Mouse (Mus musculus): ENCODE results near the gene Adora1.
A peak's percentile ranks its signal among the peaks of the same experiment; 100 is the strongest.
"Not testable (repeated sequence)": the region's sequence is repeated elsewhere in the genome, so short reads cannot be mapped to it uniquely, and the experiment has no call there.

Gene Adora1

GRCm38 (mm10) chr1:134235391-134235921 lies at the start of gene Adora1:
Adora1 (minus strand) TSS chr1:134235431.
- peak in 1 of 2 experiments; percentile 26 for DNase-seq

GRCm38 (mm10) chr1:134283108-134283507 lies 47.9 kb upstream of the Adora1 start:
- DNase-seq: no peak

- no peak for DNase-seq
These were observed 47.1 kb upstream of the Adora1 start for GRCm38 (mm10) chr1:134282342-134282741.

- no peak for DNase-seq
These were observed 46.3 kb upstream of the Adora1 start for GRCm38 (mm10) chr1:134281563-134281962.

GRCm38 (mm10) chr1:134280174-134280573 lies 44.9 kb upstream of the Adora1 start:
- no peak for DNase-seq

- DNase-seq: no peak
These were observed 41.6 kb upstream of the Adora1 start for GRCm38 (mm10) chr1:134276823-134277222.

GRCm38 (mm10) chr1:134275616-134276464 lies 40.6 kb upstream of the Adora1 start:
- peak in 1 of 2 experiments; percentile 38 for DNase-seq

GRCm38 (mm10) chr1:134274483-134274920 lies 39.3 kb upstream of the Adora1 start:
- DNase-seq: no peak

GRCm38 (mm10) chr1:134273493-134274395 lies 38.5 kb upstream of the Adora1 start:
- DNase-seq: no peak

- DNase-seq: no peak
These were observed 37.6 kb upstream of the Adora1 start for GRCm38 (mm10) chr1:134272754-134273250.

GRCm38 (mm10) chr1:134270026-134270425 lies 34.8 kb upstream of the Adora1 start:
- DNase-seq: no peak

GRCm38 (mm10) chr1:134265797-134266196 lies 30.6 kb upstream of the Adora1 start:
- DNase-seq: no peak

- DNase-seq: no peak
These were observed 29.1 kb upstream of the Adora1 start for GRCm38 (mm10) chr1:134264341-134264740.

- DNase-seq: not testable (repeated sequence)
These were observed 14.4 kb upstream of the Adora1 start for GRCm38 (mm10) chr1:134249681-134250080.

GRCm38 (mm10) chr1:134246590-134246989 lies 11.4 kb upstream of the Adora1 start:
- DNase-seq: no peak

GRCm38 (mm10) chr1:134245004-134245717 lies 9.9 kb upstream of the Adora1 start:
- no peak for DNase-seq

- peak; percentile 96 for DNase-seq
These were observed 9.0 kb upstream of the Adora1 start for GRCm38 (mm10) chr1:134243948-134244914.

GRCm38 (mm10) chr1:134243505-134243904 lies 8.3 kb upstream of the Adora1 start:
- DNase-seq: peak; percentile 37 to 58

- no peak for DNase-seq
These were observed 7.1 kb upstream of the Adora1 start for GRCm38 (mm10) chr1:134242286-134242685.

GRCm38 (mm10) chr1:134241298-134241697 lies 6.1 kb upstream of the Adora1 start:
- no peak for DNase-seq

GRCm38 (mm10) chr1:134240701-134241100 lies 5.5 kb upstream of the Adora1 start:
- no peak for DNase-seq
